Mouse (Mus musculus) stomach, postnatal 0 days (tissue): ENCODE data around the gene Hes3. TPM values are rescaled to one million over a fixed set of nuclear protein-coding genes. Genes with fewer than 3 reads are reported as not detected.
A peak's percentile ranks its signal among the peaks of the same experiment; 100 is the strongest.

ENCODE experiments used
- ATAC-seq: fragments of 200-750 bp; cut with Nextera tagmentation; 2 replicates; pipeline ENCODE4 v1.8.0; 2017; ENCODE audit not compliant: low FRiP score, low TSS enrichment
- DNase-seq: peaks from one replicate; pipeline ENCODE4 v3.0.0-alpha.2; 2016; ENCODE audit warnings: low spot score
- H3K27ac ChIP-seq: fragments of 300-500 bp; sonication (generic); replicated peaks from 2 replicates; pipeline ENCODE4 v1.5.1; 2014; ENCODE audit warnings: mild to moderate bottlenecking, control low read depth
- H3K27me3 ChIP-seq: fragments of 300-500 bp; sonication (generic); 2 replicates; pipeline ENCODE4 v1.6.1; 2014; ENCODE audit warnings: low read length; ENCODE audit not compliant: control insufficient read depth, insufficient read depth
- H3K36me3 ChIP-seq: fragments of 300-500 bp; sonication (generic); 2 replicates; pipeline ENCODE4 v1.6.1; 2014; ENCODE audit warnings: low read length, mixed read lengths; ENCODE audit not compliant: control insufficient read depth, insufficient read depth
- H3K4me1 ChIP-seq: fragments of 300-500 bp; sonication (generic); replicated peaks from 2 replicates; pipeline ENCODE4 v1.6.1; 2014; ENCODE audit warnings: antibody characterized with exemption; ENCODE audit not compliant: control insufficient read depth, insufficient read depth
- H3K4me2 ChIP-seq: fragments of 300-500 bp; sonication (generic); replicated peaks from 2 replicates; pipeline ENCODE4 v1.6.1; 2014; ENCODE audit warnings: low read depth, mild to moderate bottlenecking, control low read depth, moderate library complexity
- H3K4me3 ChIP-seq: fragments of 300-500 bp; sonication (generic); 2 replicates; pipeline ENCODE4 v1.5.1; 2014; ENCODE audit warnings: low read depth, low read length, control low read depth
- H3K9ac ChIP-seq: fragments of 300-500 bp; sonication (generic); 2 replicates; pipeline ENCODE4 v1.6.1; 2014; ENCODE audit warnings: mild to moderate bottlenecking, low read length, control low read depth, mixed read lengths
- H3K9me3 ChIP-seq: fragments of 300-500 bp; sonication (generic); 2 replicates; pipeline ENCODE4 v1.6.1; 2016; ENCODE audit warnings: low read length; ENCODE audit not compliant: control insufficient read depth
- CTCF ChIP-seq: IDR thresholded peaks from 2 replicates; pipeline ENCODE4 v1.5.1; 2016; ENCODE audit warnings: antibody characterized with exemption, low read depth, mild to moderate bottlenecking, moderate library complexity
- EP300 ChIP-seq: optimal IDR thresholded peaks from 2 replicates; pipeline ENCODE3; 2016; ENCODE audit warnings: antibody characterized with exemption
- WGBS: fragments of 180-500 bp; shearing (Covaris S2); extraction: QIAGEN DNeasy Blood & Tissue Kit; methylation state at CpG from one replicate; pipeline ENCODE4 v1.1.7; 2014; 5-methylcytosine and 5-hydroxymethylcytosine counted together
- polyA plus RNA-seq: library from polyadenylated mRNA; unstranded; fragments of >200 nt; fragmentation: Nextera tagmentation; extraction: Ambion mirVana; gene quantifications from 2 replicates; pipeline ENCODE4 v1.2.1, GENCODE M21; 2015

Hes3 gene
- polyA plus RNA-seq, 1 experiment from 2014 or later = not detected

DNA sequence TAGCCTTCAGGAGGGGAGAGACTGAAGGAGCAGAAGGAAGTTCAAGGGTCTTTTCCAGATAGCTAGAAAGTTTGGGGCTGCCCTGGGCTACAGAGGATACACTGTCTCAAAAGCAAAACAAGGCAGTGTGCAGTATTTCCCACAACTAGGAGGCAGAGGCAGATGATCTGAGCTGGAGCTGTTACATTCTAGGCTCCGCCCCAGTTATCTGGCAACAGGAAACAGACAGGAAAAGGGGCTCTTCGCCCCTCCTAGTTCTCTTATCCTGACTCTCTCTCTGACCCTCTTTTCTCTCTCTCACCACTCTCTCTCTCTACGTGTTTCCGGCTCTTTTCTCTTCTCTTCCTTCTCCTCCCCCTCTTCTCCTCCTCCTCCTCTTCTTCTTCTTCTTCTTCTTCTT, 4.5 kb upstream of the Hes3 start:
- no peak overlapping the region for H3K9ac ChIP-seq
- TF ChIP-seq CTCF (no peak), EP300 (no peak)
- H3K36me3 ChIP-seq = peaks cover 5% of the 10 kb centered on the region
- DNase-seq (no peak), ATAC-seq (no peak)
- H3K27ac ChIP-seq = no peak overlapping the region
- no peak overlapping the region for H3K4me3 ChIP-seq
- WGBS = 25% methylated on average over 4 of the region's 4 CpGs
- no peak overlapping the region for H3K4me2 ChIP-seq
- H3K4me1 ChIP-seq = peaks cover 5% of the 10 kb centered on the region; the same call in 1 of the 2 replicates
- H3K9me3 ChIP-seq = no peaks in the 10 kb centered on the region
- peaks cover 3% of the 10 kb centered on the region; the same call in 1 of the 2 replicates for H3K27me3 ChIP-seq

DNA sequence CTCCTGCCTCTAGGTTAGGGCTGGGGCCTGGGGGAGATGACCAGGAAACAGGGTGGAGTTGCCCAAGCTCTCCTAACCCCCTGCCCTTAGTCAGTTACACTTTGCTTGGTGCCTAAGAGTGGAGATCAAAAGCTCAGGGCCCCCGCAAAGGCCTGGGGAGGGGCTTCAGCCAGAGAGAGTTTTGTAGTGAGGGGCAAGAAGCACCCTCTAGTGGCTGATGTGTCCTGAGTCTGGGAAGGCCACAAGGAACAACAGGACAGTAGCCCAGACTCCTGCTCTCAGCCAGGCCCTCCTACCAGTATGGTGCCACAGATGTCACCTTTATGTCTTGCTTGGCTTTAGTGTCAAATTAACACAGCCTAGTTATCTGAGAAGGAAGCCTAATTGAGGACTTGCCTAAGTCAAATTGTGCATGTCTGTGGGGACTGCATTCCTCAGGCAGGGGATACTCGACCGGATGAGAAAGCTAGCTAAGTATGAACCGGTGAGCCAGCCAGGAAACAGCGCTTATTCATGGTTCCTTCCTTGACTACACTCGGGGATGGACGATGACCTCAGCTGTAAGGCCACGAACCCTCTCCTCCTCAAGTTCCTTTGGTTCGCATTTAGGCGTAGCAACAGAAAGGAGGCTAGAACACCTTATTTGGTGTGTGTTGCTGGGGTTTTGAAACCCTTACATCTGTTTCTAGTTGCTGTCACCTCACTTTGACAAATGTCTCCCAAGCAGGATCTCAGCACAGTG, 2.9 kb upstream of the Hes3 start:
- 48% methylated on average over 10 of the region's 10 CpGs for WGBS
- no peak for DNase-seq
- H3K27ac ChIP-seq = no peak overlapping the region
- H3K27me3 ChIP-seq = peaks cover 10% of the 10 kb centered on the region; the same call in 1 of the 2 replicates
- TF ChIP-seq EP300 (no peak), CTCF (peak; percentile 47)
- no peaks in the 10 kb centered on the region for H3K9me3 ChIP-seq
- H3K4me2 ChIP-seq = no peak overlapping the region
- ATAC-seq = no peak
- H3K4me1 ChIP-seq = peaks cover 5% of the 10 kb centered on the region
- H3K9ac ChIP-seq = no peak overlapping the region
- H3K36me3 ChIP-seq = no peaks in the 10 kb centered on the region
- no peak overlapping the region for H3K4me3 ChIP-seq

GRCm38 (mm10) chr4:152292102-152292765, 772 bp upstream of the Hes3 start:
- WGBS = 13% methylated on average over 12 of the region's 12 CpGs
- DNase-seq (no peak), ATAC-seq (no peak)
- no peak overlapping the region for H3K27ac ChIP-seq
- no peaks in the 10 kb centered on the region for H3K36me3 ChIP-seq
- no peak overlapping the region for H3K4me2 ChIP-seq
- H3K9ac ChIP-seq = no peak overlapping the region
- peaks cover 13% of the 10 kb centered on the region; the same call in 1 of the 2 replicates for H3K27me3 ChIP-seq
- no peaks in the 10 kb centered on the region for H3K9me3 ChIP-seq
- TF ChIP-seq CTCF (no peak), EP300 (no peak)
- H3K4me3 ChIP-seq = no peak overlapping the region
- no peaks in the 10 kb centered on the region; the same call in 1 of the 2 replicates for H3K4me1 ChIP-seq

GRCm38 (mm10) chr4:152290991-152291390, 471 bp downstream of the Hes3 start:
- no peak overlapping the region for H3K9ac ChIP-seq
- 34% methylated on average over 11 of the region's 11 CpGs for WGBS
- no peak overlapping the region for H3K4me3 ChIP-seq
- H3K4me2 ChIP-seq = no peak overlapping the region
- DNase-seq = no peak
- H3K36me3 ChIP-seq = no peaks in the 10 kb centered on the region
- no peak for TF ChIP-seq CTCF
- TF ChIP-seq EP300 = no peak
- H3K27ac ChIP-seq = no peak overlapping the region
- ATAC-seq = no peak
- no peaks in the 10 kb centered on the region; the same call in 1 of the 2 replicates for H3K4me1 ChIP-seq
- peaks cover 25% of the 10 kb centered on the region; the same call in 1 of the 2 replicates for H3K27me3 ChIP-seq
- H3K9me3 ChIP-seq = no peaks in the 10 kb centered on the region

- Histone ChIP-seq H3K36me3 (no peaks in the 10 kb centered on the region), H3K4me1 (no peaks in the 10 kb centered on the region; the same call in 1 of the 2 replicates), H3K4me3 (peak overlapping the region; percentile 10; the same call in 1 of the 2 replicates), H3K27me3 (peaks cover 25% of the 10 kb centered on the region; the same call in 1 of the 2 replicates), H3K9me3 (no peaks in the 10 kb centered on the region), H3K27ac (no peak overlapping the region), H3K9ac (no peak overlapping the region), H3K4me2 (peak overlapping the region; percentile 41; the same call in 1 of the 2 replicates)
- TF ChIP-seq CTCF (no peak), EP300 (no peak)
- DNase-seq (peak; percentile 32), ATAC-seq (no peak)
- 2% methylated on average over 26 of the region's 39 CpGs for WGBS
These were observed 1.1 kb downstream of the Hes3 start for GRCm38 (mm10) chr4:152290385-152290784.
